Mouse (Mus musculus): ENCODE data around the gene Mepce.

DNA sequence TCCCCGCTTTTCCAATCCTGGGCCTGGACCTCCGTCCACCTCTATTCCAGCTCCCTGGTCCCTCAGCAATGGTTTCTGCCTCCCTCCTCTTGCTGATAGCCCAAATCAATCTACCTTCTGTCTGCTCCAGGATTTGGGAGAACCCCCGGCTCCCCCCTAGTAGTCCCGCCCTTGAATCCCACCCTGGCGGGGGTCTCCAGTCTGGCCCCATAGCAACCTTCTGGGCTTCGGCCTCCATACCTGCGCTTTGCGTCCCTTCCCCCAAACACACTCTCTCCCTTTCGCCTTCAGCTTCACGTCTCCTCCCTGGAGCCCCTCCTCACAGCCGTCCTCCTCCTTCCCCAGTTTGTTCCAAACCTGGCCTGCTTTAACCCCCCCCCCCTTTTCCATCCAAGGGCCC is 46.9 kb downstream of the Mepce start:
- TF ChIP-seq CTCF (conservative IDR thresholded peaks at IDR 0.05; ENCODE audit: low read length) (no peak), POU5F1 (IDR thresholded peaks at IDR 0.05; ENCODE audit: borderline replicate concordance, low read length) (no peak), NANOG (IDR thresholded peaks at IDR 0.05; ENCODE audit: borderline replicate concordance, low read length) (no peak)
